Mouse (Mus musculus) intestine, embryonic 16.5 days (tissue): Measurements from ENCODE around the gene Map3k20. TPM values are rescaled to one million over a fixed set of nuclear protein-coding genes. Genes with fewer than 3 reads are reported as not detected.

ENCODE experiments used
- ATAC-seq: fragments of 200-750 bp; cut with Nextera tagmentation; 2 replicates; pipeline ENCODE4 v1.8.0; 2017; ENCODE audit warnings: moderate TSS enrichment, moderate library complexity
- H3K27ac ChIP-seq: fragments of 300-500 bp; sonication (generic); 2 replicates; pipeline ENCODE4 v1.5.1; 2014; ENCODE audit warnings: mild to moderate bottlenecking, low read length
- H3K27me3 ChIP-seq: fragments of 300-500 bp; sonication (generic); replicated peaks from 2 replicates; pipeline ENCODE4 v1.6.1; 2014; ENCODE audit warnings: low read length, control low read depth, mixed read lengths; ENCODE audit not compliant: control insufficient read depth, insufficient read depth
- H3K36me3 ChIP-seq: fragments of 300-500 bp; sonication (generic); 2 replicates; pipeline ENCODE4 v1.6.1; 2014; ENCODE audit warnings: low read length, control low read depth; ENCODE audit not compliant: control insufficient read depth, insufficient read depth
- H3K4me1 ChIP-seq: fragments of 300-500 bp; sonication (generic); 2 replicates; pipeline ENCODE4 v1.6.1; 2014; ENCODE audit warnings: low read length, control low read depth, mixed read lengths; ENCODE audit not compliant: control insufficient read depth, insufficient read depth
- H3K4me2 ChIP-seq: fragments of 300-500 bp; sonication (generic); 2 replicates; pipeline ENCODE4 v1.6.1; 2014; ENCODE audit warnings: low read depth, low read length, control low read depth
- H3K4me3 ChIP-seq: fragments of 300-500 bp; sonication (generic); 2 replicates; pipeline ENCODE4 v1.5.1; 2014; ENCODE audit warnings: mild to moderate bottlenecking, low read length
- H3K9ac ChIP-seq: fragments of 300-500 bp; sonication (generic); 2 replicates; pipeline ENCODE4 v1.6.1; 2014; ENCODE audit warnings: low read depth, low read length
- H3K9me3 ChIP-seq: fragments of 300-500 bp; sonication (generic); 2 replicates; pipeline ENCODE4 v1.6.1; 2016; ENCODE audit warnings: low read length, control low read depth; ENCODE audit not compliant: control insufficient read depth
- WGBS: fragments of 180-500 bp; shearing (Covaris S2); extraction: QIAGEN DNeasy Blood & Tissue Kit; methylation state at CpG from one replicate; pipeline ENCODE4 v1.1.7; 2014; 5-methylcytosine and 5-hydroxymethylcytosine counted together
- polyA plus RNA-seq: library from polyadenylated mRNA; unstranded; fragments of >200 nt; fragmentation: Nextera tagmentation; extraction: Ambion mirVana; gene quantifications from 2 replicates; pipeline ENCODE4 v1.2.1, GENCODE M21; 2015

Gene Map3k20
- polyA plus RNA-seq, 1 experiment from 2014 or later = 13.8 TPM

GRCm38 (mm10) chr2:72376946-72377345 is 91.5 kb downstream of the Map3k20 start:
- Histone ChIP-seq H3K9me3 (no peaks in the 10 kb centered on the region), H3K4me2 (no peak overlapping the region), H3K36me3 (peaks cover 14% of the 10 kb centered on the region; the same call in 1 of the 2 replicates), H3K9ac (no peak overlapping the region), H3K4me1 (peaks cover 5% of the 10 kb centered on the region; the same call in 1 of the 2 replicates), H3K4me3 (no peak overlapping the region), H3K27me3 (no peaks in the 10 kb centered on the region), H3K27ac (no peak overlapping the region)
- ATAC-seq = no peak
- WGBS = 91% methylated on average over 5 of the region's 5 CpGs

GRCm38 (mm10) chr2:72379425-72379824 is 94.0 kb downstream of the Map3k20 start:
- Histone ChIP-seq H3K27ac (no peak overlapping the region), H3K9me3 (no peaks in the 10 kb centered on the region), H3K4me2 (no peak overlapping the region), H3K4me1 (no peaks in the 10 kb centered on the region), H3K4me3 (no peak overlapping the region), H3K9ac (no peak overlapping the region), H3K27me3 (no peaks in the 10 kb centered on the region), H3K36me3 (0 out of 2 replicates have a peak, but pooled peaks cover 8% of the 10 kb centered on the region)
- no peak for ATAC-seq
- WGBS = 95% methylated on average over 11 of the region's 11 CpGs

- Histone ChIP-seq H3K4me2 (no peak overlapping the region), H3K27me3 (no peaks in the 10 kb centered on the region), H3K27ac (no peak overlapping the region), H3K4me1 (no peaks in the 10 kb centered on the region), H3K9me3 (no peaks in the 10 kb centered on the region), H3K4me3 (no peak overlapping the region), H3K36me3 (0 out of 2 replicates have a peak, but pooled peaks cover 8% of the 10 kb centered on the region), H3K9ac (no peak overlapping the region)
- ATAC-seq = no peak
- WGBS = 84% methylated on average over 6 of the region's 6 CpGs
Observed at GRCm38 (mm10) chr2:72382662-72383061, 97.2 kb downstream of the Map3k20 start.

- 0 out of 2 replicates have a peak, but pooled peaks cover 8% of the 10 kb centered on the region for H3K36me3 ChIP-seq
- 53% methylated on average over 11 of the region's 11 CpGs for WGBS
- no peak overlapping the region for H3K4me3 ChIP-seq
- no peak overlapping the region for H3K9ac ChIP-seq
- no peak overlapping the region for H3K4me2 ChIP-seq
- no peaks in the 10 kb centered on the region for H3K9me3 ChIP-seq
- H3K27me3 ChIP-seq = no peaks in the 10 kb centered on the region
- no peak for ATAC-seq
- no peaks in the 10 kb centered on the region for H3K4me1 ChIP-seq
- no peak overlapping the region for H3K27ac ChIP-seq
Observed at GRCm38 (mm10) chr2:72383321-72383720, 97.9 kb downstream of the Map3k20 start.

- no peak overlapping the region for H3K27ac ChIP-seq
- H3K9ac ChIP-seq = no peak overlapping the region
- H3K4me2 ChIP-seq = no peak overlapping the region
- WGBS = 84% methylated on average over 13 of the region's 13 CpGs
- H3K9me3 ChIP-seq = no peaks in the 10 kb centered on the region
- H3K36me3 ChIP-seq = no peaks in the 10 kb centered on the region
- H3K4me3 ChIP-seq = no peak overlapping the region
- no peaks in the 10 kb centered on the region for H3K4me1 ChIP-seq
- no peaks in the 10 kb centered on the region for H3K27me3 ChIP-seq
- ATAC-seq = no peak
Observed at GRCm38 (mm10) chr2:72389411-72389810, 104.0 kb downstream of the Map3k20 start.

GRCm38 (mm10) chr2:72389942-72390341 is 104.5 kb downstream of the Map3k20 start:
- ATAC-seq = no peak
- WGBS = 22% methylated on average over 9 of the region's 9 CpGs
- no peaks in the 10 kb centered on the region for H3K4me1 ChIP-seq
- no peaks in the 10 kb centered on the region for H3K9me3 ChIP-seq
- H3K27ac ChIP-seq = no peak overlapping the region
- H3K4me3 ChIP-seq = no peak overlapping the region
- H3K36me3 ChIP-seq = peaks cover 3% of the 10 kb centered on the region; the same call in 1 of the 2 replicates
- H3K9ac ChIP-seq = no peak overlapping the region
- H3K27me3 ChIP-seq = no peaks in the 10 kb centered on the region
- no peak overlapping the region for H3K4me2 ChIP-seq

GRCm38 (mm10) chr2:72390474-72390873 is 105.0 kb downstream of the Map3k20 start:
- WGBS = 55% methylated on average over 6 of the region's 6 CpGs
- H3K4me1 ChIP-seq = no peaks in the 10 kb centered on the region
- no peak overlapping the region for H3K4me3 ChIP-seq
- no peak overlapping the region for H3K9ac ChIP-seq
- H3K27ac ChIP-seq = no peak overlapping the region
- H3K36me3 ChIP-seq = peaks cover 5% of the 10 kb centered on the region; the same call in 1 of the 2 replicates
- no peaks in the 10 kb centered on the region for H3K27me3 ChIP-seq
- H3K9me3 ChIP-seq = no peaks in the 10 kb centered on the region
- no peak for ATAC-seq
- no peak overlapping the region for H3K4me2 ChIP-seq

- H3K9me3 ChIP-seq = no peaks in the 10 kb centered on the region
- no peak overlapping the region for H3K4me2 ChIP-seq
- no peaks in the 10 kb centered on the region for H3K4me1 ChIP-seq
- no peaks in the 10 kb centered on the region for H3K27me3 ChIP-seq
- H3K4me3 ChIP-seq = no peak overlapping the region
- H3K9ac ChIP-seq = no peak overlapping the region
- WGBS = 50% methylated on average over 4 of the region's 4 CpGs
- no peak overlapping the region for H3K27ac ChIP-seq
- no peak for ATAC-seq
- H3K36me3 ChIP-seq = peaks cover 6% of the 10 kb centered on the region; the same call in 1 of the 2 replicates
Observed at GRCm38 (mm10) chr2:72391024-72391423, 105.6 kb downstream of the Map3k20 start.

- ATAC-seq = no peak
- H3K4me3 ChIP-seq = no peak overlapping the region
- H3K9ac ChIP-seq = no peak overlapping the region
- WGBS = 91% methylated on average over 2 of the region's 2 CpGs
- peaks cover 6% of the 10 kb centered on the region; the same call in 1 of the 2 replicates for H3K36me3 ChIP-seq
- no peaks in the 10 kb centered on the region for H3K9me3 ChIP-seq
- H3K4me2 ChIP-seq = no peak overlapping the region
- H3K27me3 ChIP-seq = no peaks in the 10 kb centered on the region
- H3K27ac ChIP-seq = no peak overlapping the region
- no peaks in the 10 kb centered on the region for H3K4me1 ChIP-seq
Observed at GRCm38 (mm10) chr2:72391721-72392120, 106.3 kb downstream of the Map3k20 start.

GRCm38 (mm10) chr2:72392316-72392715 is 106.9 kb downstream of the Map3k20 start:
- WGBS = 58% methylated on average over 4 of the region's 4 CpGs
- Histone ChIP-seq H3K27ac (no peak overlapping the region), H3K27me3 (no peaks in the 10 kb centered on the region), H3K4me1 (no peaks in the 10 kb centered on the region), H3K9me3 (no peaks in the 10 kb centered on the region), H3K9ac (no peak overlapping the region), H3K36me3 (peaks cover 6% of the 10 kb centered on the region; the same call in 1 of the 2 replicates), H3K4me3 (no peak overlapping the region), H3K4me2 (no peak overlapping the region)
- no peak for ATAC-seq
